Mouse (Mus musculus) hindbrain, embryonic 12.5 days (tissue): ENCODE results near the gene Lcp1. TPM values are rescaled to one million over a fixed set of nuclear protein-coding genes. Genes with fewer than 3 reads are reported as not detected.

Source experiments
- ATAC-seq: fragments of 200-750 bp; cut with Nextera tagmentation; 2 replicates; pipeline ENCODE4 v1.8.0; 2017; ENCODE audit warnings: moderate TSS enrichment; ENCODE audit not compliant: low FRiP score
- H3K27ac ChIP-seq: fragments of 300-500 bp; sonication (generic); 2 replicates; pipeline ENCODE4 v1.5.1; 2016; ENCODE audit warnings: mild to moderate bottlenecking
- H3K27me3 ChIP-seq: fragments of 300-500 bp; sonication (generic); 2 replicates; pipeline ENCODE4 v1.6.1; 2016; ENCODE audit warnings: mild to moderate bottlenecking
- H3K36me3 ChIP-seq: fragments of 300-500 bp; sonication (generic); 2 replicates; pipeline ENCODE4 v1.6.1; 2016; ENCODE audit warnings: mild to moderate bottlenecking
- H3K4me1 ChIP-seq: fragments of 300-500 bp; sonication (generic); 2 replicates; pipeline ENCODE4 v1.6.1; 2016
- H3K4me2 ChIP-seq: fragments of 300-500 bp; sonication (generic); replicated peaks from 2 replicates; pipeline ENCODE4 v1.6.1; 2016; ENCODE audit warnings: mild to moderate bottlenecking
- H3K4me3 ChIP-seq: fragments of 300-500 bp; sonication (generic); 2 replicates; pipeline ENCODE4 v1.5.1; 2016; ENCODE audit warnings: mild to moderate bottlenecking
- H3K9ac ChIP-seq: fragments of 300-500 bp; sonication (generic); 2 replicates; pipeline ENCODE4 v1.6.1; 2016; ENCODE audit warnings: mild to moderate bottlenecking, moderate library complexity
- H3K9me3 ChIP-seq: fragments of 300-500 bp; sonication (generic); replicated peaks from 2 replicates; pipeline ENCODE4 v1.6.1; 2016; ENCODE audit warnings: mild to moderate bottlenecking
- WGBS: fragments of 180-500 bp; shearing (Covaris S2); methylation state at CpG from one replicate; pipeline ENCODE4 v1.1.7; 2016; 5-methylcytosine and 5-hydroxymethylcytosine counted together
- microRNA-seq: library from miRNA; unstranded; fragments of <30 nt; microRNA quantifications from one replicate; pipeline ENCODE4, GENCODE M21; 2017
- polyA plus RNA-seq: library from polyadenylated mRNA; unstranded; fragments of >200 nt; fragmentation: Nextera tagmentation; extraction: Ambion mirVana; gene quantifications from 2 replicates; pipeline ENCODE4 v1.2.1, GENCODE M21; 2016

Gene Lcp1
- polyA plus RNA-seq, 1 experiment from 2014 or later, result 19.8 TPM

DNA sequence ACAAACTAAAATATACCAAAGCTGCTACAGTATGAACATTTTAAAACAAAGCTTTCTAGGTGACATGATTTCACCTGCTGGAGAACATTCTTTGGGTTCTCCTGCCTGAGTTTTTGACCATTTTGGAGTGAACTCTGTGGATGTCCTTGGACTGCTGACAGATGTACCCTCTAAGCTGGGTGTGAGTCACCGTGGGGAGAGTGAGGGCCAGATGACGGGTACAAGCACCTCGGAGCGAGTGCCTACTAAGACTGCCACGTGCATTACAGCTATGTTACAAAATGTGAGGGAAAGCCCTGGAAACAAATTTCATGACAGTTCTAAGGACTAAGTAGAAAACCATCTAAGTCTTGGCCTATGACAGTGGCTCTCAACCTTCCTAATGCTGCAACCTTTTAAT, 138.6 kb downstream of the Lcp1 start:
- Histone ChIP-seq H3K9me3 (no peaks in the 10 kb centered on the region), H3K9ac (no peak overlapping the region), H3K4me1 (no peaks in the 10 kb centered on the region), H3K36me3 (no peaks in the 10 kb centered on the region), H3K4me3 (no peak overlapping the region), H3K27me3 (no peaks in the 10 kb centered on the region), H3K27ac (no peak overlapping the region), H3K4me2 (no peak overlapping the region)
- WGBS, result 91% methylated on average over 5 of the region's 5 CpGs
- ATAC-seq, result no peak

DNA sequence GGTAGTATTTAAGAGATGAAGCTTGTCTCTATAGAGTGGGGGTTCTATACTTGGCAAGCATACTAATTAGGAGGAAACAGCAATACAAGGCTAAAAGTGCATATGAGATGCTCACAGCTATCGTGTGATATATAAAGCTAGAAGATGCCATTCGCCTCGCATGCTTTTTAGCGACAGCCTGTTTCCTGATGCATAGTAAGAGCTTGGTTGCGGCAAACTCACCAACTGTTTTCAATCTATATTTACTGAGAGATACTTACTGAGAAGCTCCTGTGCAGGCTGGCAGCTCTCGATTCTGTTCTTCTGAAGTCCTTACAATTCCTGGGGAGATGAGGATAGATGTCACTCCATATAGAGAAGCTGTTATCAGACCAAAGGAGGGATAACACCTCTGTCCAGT, 148.8 kb downstream of the Lcp1 start:
- Histone ChIP-seq H3K4me2 (no peak overlapping the region), H3K4me3 (no peak overlapping the region), H3K36me3 (no peaks in the 10 kb centered on the region), H3K4me1 (peaks cover 2% of the 10 kb centered on the region; the same call in 1 of the 2 replicates), H3K27me3 (no peaks in the 10 kb centered on the region), H3K9me3 (no peaks in the 10 kb centered on the region), H3K27ac (no peak overlapping the region), H3K9ac (no peak overlapping the region)
- ATAC-seq, result no peak
- WGBS, result 85% methylated on average over 6 of the region's 6 CpGs

DNA sequence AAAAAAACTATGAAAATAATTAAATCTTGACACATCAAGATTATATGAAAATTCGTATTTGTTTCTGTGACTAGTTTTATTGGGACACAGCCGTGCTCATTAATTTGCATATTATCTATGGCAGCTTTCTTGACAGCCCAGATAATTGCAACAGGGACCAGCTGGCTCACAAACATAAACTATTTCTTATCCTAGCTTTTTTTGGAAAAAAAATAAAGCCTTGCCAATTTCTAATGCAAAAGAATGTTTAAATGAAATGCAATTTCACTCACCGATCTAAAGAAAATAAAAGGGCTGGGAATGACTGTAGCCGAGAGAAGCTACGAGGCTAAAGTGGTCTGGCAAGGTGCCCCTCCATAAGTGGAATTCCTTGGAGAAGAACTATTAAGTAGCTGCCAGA, 149.5 kb downstream of the Lcp1 start:
- Histone ChIP-seq H3K9me3 (no peaks in the 10 kb centered on the region), H3K27ac (no peak overlapping the region), H3K9ac (no peak overlapping the region), H3K4me1 (peaks cover 9% of the 10 kb centered on the region), H3K4me3 (no peak overlapping the region), H3K36me3 (no peaks in the 10 kb centered on the region), H3K27me3 (no peaks in the 10 kb centered on the region), H3K4me2 (no peak overlapping the region)
- 73% methylated on average over 5 of the region's 5 CpGs for WGBS
- ATAC-seq, result no peak

Small RNA genes lying within 50 kb of the gene (microRNA-seq; reads per million reads assigned to microRNA genes)
- gene Gm44482, result not detected

Other genes with a start within 250 kb of the Lcp1 start
- 13.3 and 23.4 TPM in 2 replicates for gene Lrch1, start 183.2 kb upstream of the Lcp1 start, polyA plus RNA-seq
- 0.08 and 0.23 TPM in 2 replicates for gene Rubcnl, start 115.1 kb upstream of the Lcp1 start, polyA plus RNA-seq
- gene Lrrc63, start 220 bp upstream of the Lcp1 start, polyA plus RNA-seq, result 0.08 and 0.17 TPM in 2 replicates
- not detected in 2 replicates for gene Cpb2, start 111.2 kb downstream of the Lcp1 start, polyA plus RNA-seq
- 38.9 and 43.9 TPM in 2 replicates for gene Zc3h13, start 153.3 kb downstream of the Lcp1 start, polyA plus RNA-seq